Mouse (Mus musculus): Measurements from ENCODE around the gene Ralgps1.

GRCm38 (mm10) chr2:33170777-33171565, 200.3 kb downstream of the Ralgps1 start:
- TF ChIP-seq CTCF (IDR thresholded peaks at IDR 0.05; ENCODE audit: insufficient read depth, low read length) (no peak), POLR2A (IDR thresholded peaks at IDR 0.05; ENCODE audit: borderline replicate concordance, extremely low read depth, low read depth, low read length) (no peak)

Data from lung, adult 2 months (tissue).